Comparison of ENCODE assay signal across 10 mouse cellular contexts in the genomic region with DNA sequence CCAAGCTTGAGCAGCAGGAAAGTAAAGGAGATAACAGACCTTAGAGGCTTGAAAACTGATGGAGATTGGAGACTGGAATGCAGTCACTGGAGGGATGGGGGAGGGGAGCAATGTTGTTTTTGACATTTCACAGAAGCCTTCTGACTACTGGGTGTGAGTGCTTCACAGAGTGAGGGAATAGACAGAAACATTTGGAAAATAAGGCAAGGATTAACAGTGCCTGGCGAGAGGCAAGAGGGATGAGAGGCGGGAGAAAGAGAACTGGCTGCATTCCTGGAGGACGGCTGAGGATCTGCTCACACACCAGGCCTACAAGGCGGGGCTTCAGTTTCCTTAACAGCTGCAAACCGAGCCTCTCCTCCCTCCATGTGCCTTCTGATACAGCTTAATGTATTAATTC. TPM values are rescaled to one million over a fixed set of nuclear protein-coding genes. Genes with fewer than 3 reads are reported as not detected.
A peak's percentile ranks its signal among the peaks of the same experiment; 100 is the strongest.
DNase-seq lines count a peak whose midpoint lies in the region; ATAC-seq lines count a peak whose summit lies in the region.
"Had no signal": no experiment of that assay in that cellular context is flagged by ENCODE, and none has a peak within 500 bp of the region (broad histone marks: within the 10 kb centered on the region; RNA-seq: fewer than 3 reads in every experiment).

No protein-coding gene starts in this region.

- H3K36me3 ChIP-seq in limb, embryonic 13.5 days, result no peaks in the 10 kb centered on the region
- no peaks in the 10 kb centered on the region for H3K36me3 ChIP-seq in midbrain, embryonic 13.5 days
- H3K36me3 ChIP-seq: liver, embryonic 15.5 days had no signal

- H3K27me3 ChIP-seq in limb, embryonic 13.5 days, result peaks cover 60% of the 10 kb centered on the region
- H3K27me3 ChIP-seq in midbrain, embryonic 13.5 days, result no peaks in the 10 kb centered on the region
- H3K27me3 ChIP-seq: liver, embryonic 15.5 days had no signal

- no peak overlapping the region for H3K4me3 ChIP-seq in limb, embryonic 13.5 days
- H3K4me3 ChIP-seq in midbrain, embryonic 13.5 days (replicated peaks), result no peak overlapping the region
- H3K4me3 ChIP-seq: liver, embryonic 15.5 days had no signal

- no peaks in the 10 kb centered on the region for H3K9me3 ChIP-seq in limb, embryonic 13.5 days
- H3K9me3 ChIP-seq in midbrain, embryonic 13.5 days, result no peaks in the 10 kb centered on the region
- H3K9me3 ChIP-seq: liver, embryonic 15.5 days had no signal

- peak; percentile 36 for DNase-seq in gastrocnemius, postnatal 25 days
- DNase-seq in gastrocnemius, adult 8-10 months (ENCODE audit: low spot score in 2 of 2), result no peak
- DNase-seq in ZHBTc4 (ENCODE audit: low read depth, low spot score) (peak; percentile 16), adipocyte (ENCODE audit: low spot score) (no peak)
- DNase-seq in heart, adult 9 months (ENCODE audit: low spot score in 2 of 2), result peak; percentile 13 to 19
- no peak for DNase-seq in spleen, postnatal 4 days (ENCODE audit: low spot score in 2 of 2)

- no peak overlapping the region for H3K9ac ChIP-seq in limb, embryonic 13.5 days
- H3K9ac ChIP-seq in midbrain, embryonic 13.5 days (replicated peaks), result no peak overlapping the region
- H3K9ac ChIP-seq: liver, embryonic 15.5 days had no signal

- no peak overlapping the region for H3K27ac ChIP-seq in limb, embryonic 13.5 days
- no peak overlapping the region for H3K27ac ChIP-seq in midbrain, embryonic 13.5 days
- H3K27ac ChIP-seq: liver, embryonic 15.5 days had no signal

- H3K4me1 ChIP-seq in limb, embryonic 13.5 days, result peaks cover 12% of the 10 kb centered on the region; the same call in 1 of the 2 replicates
- H3K4me1 ChIP-seq in midbrain, embryonic 13.5 days (replicated peaks), result peaks cover 7% of the 10 kb centered on the region; the same call in 1 of the 2 replicates
- H3K4me1 ChIP-seq: liver, embryonic 15.5 days had no signal

- peak overlapping the region; percentile 19; the same call in 1 of the 2 replicates for H3K4me2 ChIP-seq in limb, embryonic 13.5 days (replicated peaks)
- H3K4me2 ChIP-seq in midbrain, embryonic 13.5 days (replicated peaks), result no peak overlapping the region
- H3K4me2 ChIP-seq: liver, embryonic 15.5 days had no signal

- 6% methylated on average over 5 of the region's 5 CpGs for WGBS in limb, embryonic 13.5 days
- WGBS in midbrain, embryonic 13.5 days, result 18% methylated on average over 5 of the region's 5 CpGs

- peak; percentile 80; the same call in 1 of the 2 replicates for ATAC-seq in limb, embryonic 13.5 days (ENCODE audit: low FRiP score, low read depth)
- no peak for ATAC-seq in midbrain, embryonic 13.5 days

RNA-seq across cellular contexts. Expression of gene Hrasls, which starts 11.0 kb away (rescaled TPM):
- total RNA-seq in gastrocnemius, postnatal 25 days (2021), result 10 to 100 TPM; 42.6 to 61.7 TPM
- 10 to 100 TPM; 50.7 to 79.9 (median 71.1) TPM for total RNA-seq in gastrocnemius, adult 8-10 months (2022)
- 1.7 and 2.2 TPM in 2 replicates for polyA plus RNA-seq in limb, embryonic 13.5 days (2015; fragmentation: Nextera tagmentation; extraction: Ambion mirVana)
- polyA plus RNA-seq in midbrain, embryonic 13.5 days (2015; fragmentation: Nextera tagmentation; extraction: Ambion mirVana), result 1.9 TPM in 2 replicates
- total RNA-seq: common myeloid progenitor, adult 5-6 weeks had no signal

Comparison
In these comparisons a context has a peak if more than half of its experiments do, and no peak if none do; other contexts are left out.
1. DNase-seq: peak in gastrocnemius, postnatal 25 days (single experiment), ZHBTc4 (single experiment) and heart, adult 9 months (2 of 2); none in gastrocnemius, adult 8-10 months (0 of 2), adipocyte (single experiment) and spleen, postnatal 4 days (0 of 2).